Mouse (Mus musculus) lung, embryonic 14.5 days (tissue): Measurements from ENCODE around the gene Cenpn. TPM values are rescaled to one million over a fixed set of nuclear protein-coding genes. Genes with fewer than 3 reads are reported as not detected.

Source experiments
- ATAC-seq: fragments of 200-750 bp; cut with Nextera tagmentation; 2 replicates; pipeline ENCODE4 v1.8.0; 2017; ENCODE audit warnings: mild to moderate bottlenecking, moderate TSS enrichment, moderate library complexity; ENCODE audit not compliant: insufficient read depth
- DNase-seq: peaks from one replicate; pipeline ENCODE4 v3.0.0-alpha.2; 2015
- H3K27ac ChIP-seq: fragments of 300-500 bp; sonication (generic); 2 replicates; pipeline ENCODE4 v1.5.1; 2014; ENCODE audit warnings: low read depth, mild to moderate bottlenecking, moderate library complexity
- H3K27me3 ChIP-seq: fragments of 300-500 bp; sonication (generic); 2 replicates; pipeline ENCODE4 v1.6.1; 2014; ENCODE audit warnings: low read length, control low read depth; ENCODE audit not compliant: insufficient read depth
- H3K36me3 ChIP-seq: fragments of 300-500 bp; sonication (generic); 2 replicates; pipeline ENCODE4 v1.6.1; 2014; ENCODE audit warnings: control low read depth; ENCODE audit not compliant: insufficient read depth
- H3K4me1 ChIP-seq: fragments of 300-500 bp; sonication (generic); 2 replicates; pipeline ENCODE4 v1.6.1; 2014; ENCODE audit warnings: antibody characterized with exemption, control low read depth; ENCODE audit not compliant: insufficient read depth
- H3K4me2 ChIP-seq: fragments of 300-500 bp; sonication (generic); 2 replicates; pipeline ENCODE4 v1.6.1; 2014; ENCODE audit warnings: mild to moderate bottlenecking
- H3K4me3 ChIP-seq: fragments of 300-500 bp; sonication (generic); 2 replicates; pipeline ENCODE4 v1.5.1; 2014; ENCODE audit warnings: low read depth, low read length
- H3K9ac ChIP-seq: fragments of 300-500 bp; sonication (generic); 2 replicates; pipeline ENCODE4 v1.6.1; 2014
- H3K9me3 ChIP-seq: fragments of 300-500 bp; sonication (generic); 2 replicates; pipeline ENCODE4 v1.6.1; 2016; ENCODE audit warnings: low read depth, low read length, control low read depth
- CTCF ChIP-seq: IDR thresholded peaks from 2 replicates; pipeline ENCODE4 v1.5.1; 2016; ENCODE audit warnings: antibody characterized with exemption, low read depth
- WGBS: fragments of 180-500 bp; shearing (Covaris S2); extraction: QIAGEN DNeasy Blood & Tissue Kit; methylation state at CpG from one replicate; pipeline ENCODE4 v1.1.7; 2014; 5-methylcytosine and 5-hydroxymethylcytosine counted together
- polyA plus RNA-seq: library from polyadenylated mRNA; unstranded; fragments of >200 nt; fragmentation: Nextera tagmentation; extraction: Ambion mirVana; gene quantifications from 2 replicates; pipeline ENCODE4 v1.2.1, GENCODE M21; 2014

Gene Cenpn
- polyA plus RNA-seq, 1 experiment from 2014 or later: 58.9 TPM

DNA sequence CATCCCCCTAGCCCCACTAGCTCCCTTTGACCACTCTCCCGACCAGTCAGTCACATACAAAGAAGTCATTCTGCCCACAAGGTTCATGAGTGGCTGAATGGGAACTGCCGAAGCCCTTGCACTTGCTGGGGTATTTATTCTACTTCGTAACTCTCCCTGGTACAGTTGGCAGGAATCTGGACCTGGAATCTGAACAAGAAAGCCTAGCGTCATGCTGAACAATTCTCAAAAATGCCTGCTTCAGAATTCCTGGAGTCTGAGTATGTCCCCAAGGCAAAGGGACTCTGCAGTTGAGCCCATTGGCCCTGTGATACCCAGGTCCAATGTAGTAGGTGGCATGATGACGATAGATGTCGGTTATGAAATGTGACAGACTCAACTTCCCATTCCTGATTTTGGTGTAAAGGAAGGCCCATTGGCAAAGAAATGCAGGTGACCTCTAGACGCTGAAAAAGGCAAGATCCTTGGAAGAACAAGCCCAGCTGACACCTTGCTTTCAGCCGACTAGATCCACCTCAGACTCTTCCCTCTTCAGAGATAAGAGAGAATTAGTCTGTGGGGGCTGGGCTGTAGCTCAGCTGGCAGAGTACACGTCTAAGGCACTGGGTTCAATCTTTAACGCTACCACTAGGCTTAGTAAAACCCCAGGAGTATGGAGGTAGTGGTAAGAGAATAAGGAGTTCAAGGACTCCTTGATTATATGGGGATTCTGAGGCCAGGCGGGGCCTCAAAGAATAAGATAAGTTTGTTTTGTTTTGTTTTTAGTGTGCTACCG lies 20.9 kb downstream of the Cenpn start:
- Histone ChIP-seq H3K27me3 (no peaks in the 10 kb centered on the region), H3K4me2 (peak overlapping the region; percentile 96), H3K27ac (no peak overlapping the region), H3K9me3 (no peaks in the 10 kb centered on the region), H3K4me3 (0 out of 2 replicates have a peak overlapping the region, but pooled peaks have one; percentile 95), H3K9ac (no peak overlapping the region), H3K36me3 (peaks cover 17% of the 10 kb centered on the region; the same call in 1 of the 2 replicates), H3K4me1 (0 out of 2 replicates have a peak, but pooled peaks cover 4% of the 10 kb centered on the region)
- WGBS: 63% methylated on average over 12 of the region's 12 CpGs
- TF ChIP-seq CTCF: no peak
- peak; percentile 24 for DNase-seq
- ATAC-seq: no peak

DNA sequence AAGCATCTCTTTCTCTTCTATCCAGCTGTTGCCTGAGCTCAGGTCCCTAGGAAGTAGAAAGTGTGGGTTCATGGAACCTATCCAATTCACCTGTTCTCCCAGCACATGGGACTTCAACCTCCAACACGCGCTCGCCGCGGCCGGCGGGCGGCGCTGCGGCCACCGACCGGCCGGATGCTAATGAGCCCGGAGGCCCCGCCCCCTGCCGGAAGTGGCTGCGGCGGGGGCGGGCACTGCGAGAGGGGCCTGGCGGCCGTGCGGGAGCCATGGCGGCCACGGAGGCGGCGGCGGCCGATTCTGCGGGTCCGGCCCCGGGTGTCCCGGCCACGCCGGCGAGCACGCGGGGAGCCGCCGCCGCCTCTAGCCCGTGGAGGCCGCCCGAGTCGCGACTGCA lies 21.6 kb downstream of the Cenpn start, which contains the start of gene Atmin:
TSS of gene Atmin (plus strand) at position 233 of the 394 bp plus-strand sequence.
- H3K4me2 ChIP-seq: peak within 1 kb of the TSS; percentile 96
- 0 out of 2 replicates have a peak, but pooled peaks cover 13% of the 10 kb centered on the region for H3K36me3 ChIP-seq
- H3K27me3 ChIP-seq: no peaks in the 10 kb centered on the region
- DNase-seq: peak; percentile 96
- no peak within 1 kb of the TSS for H3K27ac ChIP-seq
- H3K9ac ChIP-seq: peak within 1 kb of the TSS; percentile 89
- WGBS: under 1% methylated on average over 46 of the region's 46 CpGs
- ATAC-seq: peak; percentile 89
- 0 out of 2 replicates have a peak, but pooled peaks cover 4% of the 10 kb centered on the region for H3K4me1 ChIP-seq
- no peaks in the 10 kb centered on the region for H3K9me3 ChIP-seq
- peak; percentile 37; the same call in 1 of the 2 replicates for TF ChIP-seq CTCF
- peak within 1 kb of the TSS; percentile 95 for H3K4me3 ChIP-seq

DNA sequence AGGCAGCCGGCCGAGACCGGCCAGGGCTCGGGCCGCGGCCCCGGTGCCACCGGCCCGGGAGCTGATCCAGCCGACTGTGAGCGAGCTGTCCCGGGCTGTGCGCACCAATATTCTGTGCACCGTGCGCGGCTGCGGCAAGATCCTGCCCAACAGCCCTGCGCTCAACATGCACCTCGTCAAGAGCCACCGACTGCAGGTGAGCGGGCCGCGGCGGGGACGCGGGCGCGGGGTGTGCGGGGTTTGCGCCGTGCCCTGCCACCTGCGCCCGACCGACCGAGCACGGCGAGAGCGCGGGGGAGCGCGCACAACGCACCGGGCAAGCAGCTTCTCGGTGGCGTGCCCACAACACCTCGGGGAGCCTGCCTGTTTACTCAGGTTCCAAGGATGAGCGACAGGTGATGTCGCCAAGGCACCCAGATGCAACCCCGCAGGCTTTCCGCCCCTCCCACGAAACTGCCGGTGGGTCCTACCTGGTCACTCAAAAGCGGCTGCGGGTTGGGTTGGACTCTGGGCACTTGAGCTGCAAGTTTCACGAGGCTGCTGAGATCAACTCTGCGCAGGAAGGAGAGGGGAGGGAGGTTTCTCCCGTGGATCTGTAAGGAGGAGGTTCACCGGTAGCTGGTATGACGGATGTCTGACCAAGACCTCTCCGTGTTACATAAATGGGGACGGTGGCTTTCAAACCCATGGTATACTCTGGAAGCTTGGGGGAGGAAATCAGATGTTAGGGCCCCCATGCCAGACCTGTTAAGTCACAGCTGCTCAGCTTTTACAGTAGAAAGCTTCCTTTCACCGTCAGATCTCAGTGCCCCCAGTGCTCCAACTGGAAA lies 22.2 kb downstream of the Cenpn start:
- Histone ChIP-seq H3K27me3 (no peaks in the 10 kb centered on the region), H3K4me3 (peak overlapping the region; percentile 95), H3K9me3 (no peaks in the 10 kb centered on the region), H3K9ac (peak overlapping the region; percentile 89), H3K4me1 (0 out of 2 replicates have a peak, but pooled peaks cover 4% of the 10 kb centered on the region), H3K36me3 (0 out of 2 replicates have a peak, but pooled peaks cover 10% of the 10 kb centered on the region), H3K27ac (no peak overlapping the region), H3K4me2 (peak overlapping the region; percentile 96)
- no peak for TF ChIP-seq CTCF
- DNase-seq (peak; percentile 41), ATAC-seq (peak; percentile 73)
- under 1% methylated on average over 62 of the region's 62 CpGs for WGBS

DNA sequence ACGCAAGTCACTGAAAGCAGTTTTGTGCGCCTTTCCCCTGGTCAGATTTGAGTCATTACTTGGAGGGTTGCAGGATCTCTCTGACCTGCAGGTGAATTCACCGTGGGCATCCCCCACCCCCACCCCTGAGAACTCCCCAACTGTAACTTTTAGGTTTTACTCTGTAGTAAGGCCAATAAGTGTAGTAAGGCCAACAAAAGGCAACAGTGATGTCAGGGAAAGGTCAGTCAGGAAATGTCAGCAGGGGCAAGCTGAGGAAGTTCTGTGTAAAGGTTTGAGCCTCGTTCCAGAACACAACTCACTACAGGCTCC lies 22.8 kb downstream of the Cenpn start:
- whole genome bisulfite sequencing: 12% methylated on average over 4 of the region's 4 CpGs

DNA sequence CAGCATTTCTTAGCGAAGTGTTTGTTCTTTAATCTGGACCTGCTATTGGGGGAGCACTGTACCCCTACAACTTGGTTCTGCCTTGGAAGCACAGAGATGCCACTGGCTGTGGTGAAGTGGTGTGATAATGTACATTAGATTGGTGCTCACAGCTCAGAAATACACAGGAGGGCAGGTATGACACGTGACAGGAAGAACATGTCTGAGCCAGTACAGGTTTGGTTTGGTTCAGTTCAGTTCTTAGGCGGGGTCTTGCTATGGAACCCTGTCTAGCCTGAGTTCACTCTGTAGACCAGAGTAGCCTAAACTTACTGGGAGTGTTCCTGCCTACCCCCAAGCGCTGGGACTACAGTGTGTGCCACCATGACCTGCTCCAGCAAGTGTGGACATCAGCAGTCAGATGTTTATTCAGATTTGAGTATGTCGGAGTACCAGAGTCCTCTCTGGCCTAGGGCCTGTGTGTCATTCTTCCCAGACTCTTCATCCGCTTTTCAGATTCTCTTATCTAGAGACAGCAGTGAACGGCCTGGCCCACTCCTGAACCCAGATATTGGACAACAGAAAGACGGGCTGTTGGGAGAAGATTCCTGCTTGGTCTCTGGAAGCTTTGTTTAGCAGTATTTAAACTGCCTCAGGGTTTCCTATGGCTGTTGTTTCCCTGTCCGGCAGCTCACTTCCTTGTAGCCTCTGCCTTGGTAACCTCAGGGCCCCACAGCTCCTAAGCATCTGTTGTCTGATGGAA lies 23.8 kb downstream of the Cenpn start:
- DNase-seq: no peak
- TF ChIP-seq CTCF: no peak
- Histone ChIP-seq H3K4me1 (0 out of 2 replicates have a peak, but pooled peaks cover 4% of the 10 kb centered on the region), H3K9ac (no peak overlapping the region), H3K27ac (0 out of 2 replicates have a peak overlapping the region, but pooled peaks have one; percentile 12), H3K4me3 (no peak overlapping the region), H3K9me3 (no peaks in the 10 kb centered on the region), H3K27me3 (no peaks in the 10 kb centered on the region), H3K4me2 (0 out of 2 replicates have a peak overlapping the region, but pooled peaks have one; percentile 96), H3K36me3 (0 out of 2 replicates have a peak, but pooled peaks cover 9% of the 10 kb centered on the region)
- WGBS: 71% methylated on average over 9 of the region's 9 CpGs
- no peak for ATAC-seq

More for the DNA sequence above, 22.8 kb downstream of the Cenpn start:
- DNase-seq: no peak
- Histone ChIP-seq H3K27me3 (no peaks in the 10 kb centered on the region), H3K4me2 (peak overlapping the region; percentile 96), H3K9ac (peak overlapping the region; percentile 89; the same call in 1 of the 2 replicates), H3K4me3 (peak overlapping the region; percentile 95), H3K36me3 (0 out of 2 replicates have a peak, but pooled peaks cover 10% of the 10 kb centered on the region), H3K27ac (no peak overlapping the region), H3K4me1 (0 out of 2 replicates have a peak, but pooled peaks cover 4% of the 10 kb centered on the region), H3K9me3 (no peaks in the 10 kb centered on the region)
- no peak for ATAC-seq
- TF ChIP-seq CTCF: no peak

DNA sequence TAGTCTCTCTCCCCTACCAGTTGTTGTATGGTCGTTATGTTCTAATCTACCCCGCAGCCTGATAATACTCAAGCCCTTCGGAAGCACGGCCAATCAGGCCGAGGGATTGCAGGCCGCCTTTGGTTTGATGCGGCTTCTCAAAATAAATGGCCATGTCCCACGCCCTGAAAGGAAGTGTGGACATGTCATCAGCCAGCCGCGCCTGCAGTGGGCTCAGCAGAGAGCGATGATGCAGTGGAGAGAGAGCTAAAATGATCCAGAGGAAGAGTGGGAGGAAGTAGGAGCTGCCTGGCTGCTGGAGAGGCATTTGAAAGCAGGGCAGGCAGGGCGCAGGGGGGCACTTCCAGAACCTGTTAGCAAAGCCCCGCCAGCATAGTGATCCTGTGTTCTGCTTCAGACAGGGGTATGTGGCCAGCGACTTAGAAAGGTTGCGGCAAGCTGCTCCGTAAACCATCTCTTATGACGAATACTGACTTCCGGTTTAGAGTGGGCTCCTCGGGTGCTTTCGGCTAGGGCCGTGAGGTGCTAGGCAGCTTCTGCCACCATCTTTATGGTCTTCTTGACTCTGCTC lies 24.8 kb downstream of the Cenpn start:
- 66% methylated on average over 21 of the region's 21 CpGs for WGBS
- H3K4me2 ChIP-seq: peak overlapping the region; percentile 32
- H3K27ac ChIP-seq: peak overlapping the region; percentile 30; the same call in 1 of the 2 replicates
- ATAC-seq: no peak
- H3K36me3 ChIP-seq: no peaks in the 10 kb centered on the region
- DNase-seq: no peak
- H3K9me3 ChIP-seq: no peaks in the 10 kb centered on the region
- no peak for TF ChIP-seq CTCF
- 0 out of 2 replicates have a peak, but pooled peaks cover 7% of the 10 kb centered on the region for H3K4me1 ChIP-seq
- H3K27me3 ChIP-seq: no peaks in the 10 kb centered on the region
- no peak overlapping the region for H3K4me3 ChIP-seq
- peak overlapping the region; percentile 9; the same call in 1 of the 2 replicates for H3K9ac ChIP-seq
